11 mouse cellular contexts compared by ENCODE assay signal in the genomic region with DNA sequence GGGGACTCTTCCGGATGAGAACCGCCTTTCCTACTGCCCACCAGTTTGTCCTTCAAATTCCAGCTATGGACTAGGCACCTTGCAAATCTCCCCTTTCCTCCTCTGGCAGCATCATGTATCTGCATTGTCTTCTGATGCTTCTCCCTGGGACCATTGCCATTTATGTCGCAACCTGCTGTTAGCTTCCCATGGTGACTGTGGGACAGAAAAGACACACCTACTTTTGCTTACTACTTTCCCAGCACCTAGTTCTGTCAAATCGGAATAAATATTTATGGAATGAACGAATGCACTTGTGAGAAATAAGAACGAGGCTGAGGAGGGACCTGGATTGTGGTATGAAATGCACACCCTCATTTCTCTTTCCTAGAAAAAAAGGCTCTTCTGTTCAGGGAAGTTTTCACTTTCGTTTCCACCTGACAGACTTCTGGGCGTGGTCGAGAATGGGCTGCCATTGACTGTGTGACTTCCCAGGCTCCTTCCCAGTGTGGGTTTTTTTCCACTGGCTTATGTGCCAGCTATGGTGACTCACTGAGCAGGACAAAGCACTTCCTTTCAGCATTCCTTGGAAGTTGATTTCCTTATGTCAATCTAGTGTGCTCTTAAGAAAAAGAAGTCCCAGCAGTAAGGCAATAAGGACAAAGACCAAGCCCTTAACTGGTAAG. TPM values are rescaled to one million over a fixed set of nuclear protein-coding genes. Genes with fewer than 3 reads are reported as not detected.
DNase-seq lines count a peak whose midpoint lies in the region; ATAC-seq and TF ChIP-seq lines count a peak whose summit lies in the region.
"Had no signal": no experiment of that assay in that cellular context is flagged by ENCODE, and none has a peak within 500 bp of the region (broad histone marks: within the 10 kb centered on the region; RNA-seq: fewer than 3 reads in every experiment).

No protein-coding gene starts in this region.

- H3K27ac ChIP-seq in kidney, embryonic 16.5 days (ENCODE audit: low read length) = no peak overlapping the region
- peak overlapping the region; percentile 22; the same call in 1 of the 2 replicates for H3K27ac ChIP-seq in kidney, postnatal 0 days
- no peak overlapping the region for H3K27ac ChIP-seq in stomach, embryonic 14.5 days (ENCODE audit: low read length)
- H3K27ac ChIP-seq in midbrain, postnatal 0 days (ENCODE audit: low read depth, low read length) = no peak overlapping the region

- peak; percentile 52 for DNase-seq in kidney, adult 18-20 months
- DNase-seq in heart, adult 18-20 months = peak; percentile 50 to 82
- peak; percentile 44 for DNase-seq in kidney, postnatal 0 days (ENCODE audit: low spot score)
- DNase-seq in ovary, postnatal 10 days (ENCODE audit: low spot score) = no peak
- no peak for DNase-seq in spleen, postnatal 14 days (ENCODE audit: low spot score in 2 of 2)
- DNase-seq in midbrain, postnatal 0 days (ENCODE audit: low spot score) = no peak
- DNase-seq: gastrocnemius, postnatal 10 days had no signal

- 82% methylated on average over 9 of the region's 9 CpGs for WGBS in kidney, embryonic 16.5 days
- 75% methylated on average over 9 of the region's 9 CpGs for WGBS in kidney, postnatal 0 days
- WGBS in stomach, embryonic 14.5 days = 71% methylated on average over 9 of the region's 9 CpGs
- WGBS in midbrain, postnatal 0 days = 85% methylated on average over 9 of the region's 9 CpGs

- H3K4me2 ChIP-seq in kidney, embryonic 16.5 days (replicated peaks; ENCODE audit: low read depth, low read length) = no peak overlapping the region
- H3K4me2 ChIP-seq in kidney, postnatal 0 days (ENCODE audit: low read length) = no peak overlapping the region
- no peak overlapping the region for H3K4me2 ChIP-seq in stomach, embryonic 14.5 days (replicated peaks; ENCODE audit: low read depth, low read length)
- no peak overlapping the region for H3K4me2 ChIP-seq in midbrain, postnatal 0 days (ENCODE audit: low read depth, low read length, poor library complexity, severe bottlenecking)

- no peak overlapping the region for H3K4me3 ChIP-seq in kidney, embryonic 16.5 days (ENCODE audit: low read length)
- H3K4me3 ChIP-seq in kidney, postnatal 0 days (replicated peaks; ENCODE audit: low read depth, low read length) = no peak overlapping the region
- no peak overlapping the region for H3K4me3 ChIP-seq in stomach, embryonic 14.5 days (ENCODE audit: low read depth, low read length)
- no peak overlapping the region for H3K4me3 ChIP-seq in midbrain, postnatal 0 days (ENCODE audit: low read depth, low read length)

- no peaks in the 10 kb centered on the region for H3K4me1 ChIP-seq in kidney, embryonic 16.5 days (ENCODE audit: insufficient read depth, low read length)
- H3K4me1 ChIP-seq in kidney, postnatal 0 days (replicated peaks; ENCODE audit: insufficient read depth, low read length) = no peaks in the 10 kb centered on the region
- H3K4me1 ChIP-seq in stomach, embryonic 14.5 days (ENCODE audit: control insufficient read depth, insufficient read depth, low read length) = 0 out of 2 replicates have a peak, but pooled peaks cover 9% of the 10 kb centered on the region
- no peaks in the 10 kb centered on the region for H3K4me1 ChIP-seq in midbrain, postnatal 0 days (ENCODE audit: insufficient read depth, low read length)

- no peak overlapping the region for H3K9ac ChIP-seq in kidney, embryonic 16.5 days (replicated peaks; ENCODE audit: low read length)
- no peak overlapping the region for H3K9ac ChIP-seq in kidney, postnatal 0 days (ENCODE audit: low read depth, low read length)
- no peak overlapping the region for H3K9ac ChIP-seq in stomach, embryonic 14.5 days (replicated peaks; ENCODE audit: low read depth, low read length)
- H3K9ac ChIP-seq in midbrain, postnatal 0 days (replicated peaks; ENCODE audit: low read length, poor library complexity, severe bottlenecking) = no peak overlapping the region

- no peaks in the 10 kb centered on the region for H3K27me3 ChIP-seq in kidney, embryonic 16.5 days (ENCODE audit: insufficient read depth, low read length)
- no peaks in the 10 kb centered on the region for H3K27me3 ChIP-seq in kidney, postnatal 0 days (ENCODE audit: insufficient read depth, low read length)
- H3K27me3 ChIP-seq in stomach, embryonic 14.5 days (ENCODE audit: control insufficient read depth, insufficient read depth, low read length) = no peaks in the 10 kb centered on the region
- no peaks in the 10 kb centered on the region for H3K27me3 ChIP-seq in midbrain, postnatal 0 days (ENCODE audit: insufficient read depth, low read length)

- no peaks in the 10 kb centered on the region for H3K9me3 ChIP-seq in kidney, embryonic 16.5 days (ENCODE audit: low read length)
- H3K9me3 ChIP-seq in kidney, postnatal 0 days (replicated peaks; ENCODE audit: low read length) = no peaks in the 10 kb centered on the region
- H3K9me3 ChIP-seq in stomach, embryonic 14.5 days (ENCODE audit: control insufficient read depth, low read depth, low read length) = no peaks in the 10 kb centered on the region
- H3K9me3 ChIP-seq in midbrain, postnatal 0 days (ENCODE audit: low read length) = no peaks in the 10 kb centered on the region

- no peak for ATAC-seq in kidney, embryonic 16.5 days (ENCODE audit: low FRiP score, low TSS enrichment)
- peak; percentile 54; the same call in 1 of the 2 replicates for ATAC-seq in kidney, postnatal 0 days (replicated peaks; ENCODE audit: low FRiP score, low read depth)
- ATAC-seq in stomach, embryonic 14.5 days (ENCODE audit: insufficient number of reproducible peaks, insufficient read depth, low FRiP score, low read depth) = 0 out of 2 replicates have a peak, but pooled peaks have one; percentile 56
- ATAC-seq in midbrain, postnatal 0 days (ENCODE audit: low FRiP score) = no peak

- no peaks in the 10 kb centered on the region for H3K36me3 ChIP-seq in kidney, embryonic 16.5 days (ENCODE audit: insufficient read depth, low read length)
- no peaks in the 10 kb centered on the region for H3K36me3 ChIP-seq in kidney, postnatal 0 days (ENCODE audit: insufficient read depth, low read length)
- no peaks in the 10 kb centered on the region for H3K36me3 ChIP-seq in stomach, embryonic 14.5 days (ENCODE audit: control insufficient read depth, insufficient read depth, low read length)
- H3K36me3 ChIP-seq in midbrain, postnatal 0 days (ENCODE audit: insufficient read depth, low read length) = no peaks in the 10 kb centered on the region

- TF ChIP-seq CTCF in kidney, postnatal 0 days (IDR thresholded peaks at IDR 0.05; ENCODE audit: low read depth) = no peak
- no peak for TF ChIP-seq CTCF in midbrain, postnatal 0 days (IDR thresholded peaks at IDR 0.05)

RNA-seq across cellular contexts. Expression of a gene that starts 2.8 kb away (rescaled TPM):
- 0.25 and 0.41 TPM in 2 replicates for polyA plus RNA-seq in kidney, embryonic 16.5 days (2015; fragmentation: Nextera tagmentation; extraction: Ambion mirVana)
- under 1 TPM in 1 of 2 experiments, not detected in 1; 0.15 TPM for total RNA-seq in heart, adult 18-20 months (2021)
- 0.22 and 0.70 TPM in 2 replicates for polyA plus RNA-seq in kidney, postnatal 0 days (2015; fragmentation: Nextera tagmentation; extraction: Ambion mirVana)
- 1.2 and 1.4 TPM in 2 replicates for polyA plus RNA-seq in stomach, embryonic 14.5 days (2014; fragmentation: Nextera tagmentation; extraction: Ambion mirVana)
- 0.05 TPM in 1 of 2 replicates, not detected in the other for total RNA-seq in midbrain, postnatal 0 days (2014; rRNA removed)
- polyA plus RNA-seq in midbrain, postnatal 0 days (2015; fragmentation: Nextera tagmentation; extraction: Ambion mirVana) = 0.04 and 0.05 TPM in 2 replicates
- total RNA-seq: common myeloid progenitor, adult 5-6 weeks; ES-E14 had no signal

RNA-seq across cellular contexts. Expression of a gene that starts 16.4 kb away (rescaled TPM):
- 17.3 and 18.1 TPM in 2 replicates for polyA plus RNA-seq in kidney, embryonic 16.5 days (2015; fragmentation: Nextera tagmentation; extraction: Ambion mirVana)
- 10 to 100 TPM in 1 of 2 experiments, 1 to 10 TPM in 1; 9.3 to 13.0 TPM for total RNA-seq in heart, adult 18-20 months (2021)
- polyA plus RNA-seq in kidney, postnatal 0 days (2015; fragmentation: Nextera tagmentation; extraction: Ambion mirVana) = 15.3 and 15.6 TPM in 2 replicates
- 22.3 and 23.4 TPM in 2 replicates for polyA plus RNA-seq in stomach, embryonic 14.5 days (2014; fragmentation: Nextera tagmentation; extraction: Ambion mirVana)
- total RNA-seq in midbrain, postnatal 0 days (2014; rRNA removed) = 10.6 TPM in 2 replicates
- 8.1 and 9.4 TPM in 2 replicates for polyA plus RNA-seq in midbrain, postnatal 0 days (2015; fragmentation: Nextera tagmentation; extraction: Ambion mirVana)

Comparison
In these comparisons a context has a peak if more than half of its experiments do, and no peak if none do; other contexts are left out.
1. ATAC-seq: peak in kidney, postnatal 0 days (single experiment) and stomach, embryonic 14.5 days (single experiment); none in kidney, embryonic 16.5 days (single experiment) and midbrain, postnatal 0 days (single experiment).
2. DNase-seq: peak in kidney, adult 18-20 months (single experiment), heart, adult 18-20 months (2 of 2) and kidney, postnatal 0 days (single experiment); none in ovary, postnatal 10 days (single experiment), spleen, postnatal 14 days (0 of 2) and midbrain, postnatal 0 days (single experiment).